Mouse (Mus musculus): ENCODE measurements around the gene Ndufa8.

DNA sequence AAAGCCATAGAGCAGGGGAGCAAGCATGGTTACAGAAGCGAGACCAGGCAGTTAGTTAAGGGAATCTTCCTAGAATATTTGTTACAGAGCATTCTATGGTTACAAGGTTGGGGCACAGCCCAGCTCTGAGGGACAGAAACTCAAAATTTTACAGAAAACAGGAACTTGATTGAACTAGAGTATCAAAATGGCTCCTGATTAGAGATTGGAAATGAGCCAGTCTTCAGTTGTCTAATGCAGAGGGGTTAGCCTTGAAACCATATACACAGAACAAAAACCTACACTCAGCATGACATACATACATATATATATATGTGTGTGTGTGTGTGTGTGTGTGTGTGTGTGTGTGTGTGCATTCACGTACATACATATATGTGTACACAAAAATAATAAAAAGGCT lies 55.7 kb downstream of the Ndufa8 start:
- TF ChIP-seq EP300 (IDR thresholded peaks at IDR 0.05; ENCODE audit: low read depth) (no peak), CTCF (IDR thresholded peaks at IDR 0.05; ENCODE audit: low read depth) (no peak)
